Mouse (Mus musculus): ENCODE data around the gene S100a1.
A peak's percentile ranks its signal among the peaks of the same experiment; 100 is the strongest.

Gene S100a1

DNA sequence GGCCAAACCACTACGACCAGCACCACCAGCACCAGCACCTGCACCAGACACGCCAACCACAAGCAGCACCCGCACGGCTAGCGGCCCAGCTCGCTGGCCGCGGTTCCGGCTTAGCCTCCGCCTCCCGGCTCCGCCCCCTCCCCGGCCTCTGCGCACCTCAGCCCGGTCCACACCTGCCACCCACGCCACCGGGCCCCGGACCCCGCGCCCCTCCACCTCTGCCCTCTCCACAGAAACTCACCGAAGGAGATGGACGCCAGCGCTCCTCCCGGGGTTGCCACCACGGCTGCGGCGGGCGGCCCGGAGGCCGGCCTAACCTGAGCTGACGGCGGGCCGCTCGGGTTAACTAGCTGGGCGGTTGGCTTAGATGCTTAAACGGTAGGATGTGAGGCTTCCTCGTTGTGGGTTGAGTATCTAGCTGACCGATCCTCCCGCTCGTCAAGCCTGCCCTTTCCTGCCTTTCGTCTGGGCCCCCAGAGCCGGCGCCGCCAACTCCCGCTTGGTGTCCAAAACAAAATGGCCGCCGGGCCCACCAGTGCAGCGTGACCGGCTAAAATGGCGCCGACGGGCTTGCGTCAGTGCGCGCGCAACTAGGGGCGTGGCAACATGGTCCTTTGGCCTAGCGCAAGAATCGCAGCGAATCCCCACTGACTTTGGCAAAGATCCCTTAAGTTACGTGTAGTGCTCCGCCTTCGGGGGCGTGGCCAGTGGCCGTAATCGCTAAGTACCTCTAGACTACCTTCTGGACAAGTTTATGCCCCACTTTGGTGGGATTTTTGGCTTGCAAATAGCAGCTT, 5.0 kb downstream of the S100a1 start, which contains the start of gene Chtop:
TSS of gene Chtop (minus strand) at position 549 of the 797 bp plus-strand sequence.
- DNase-seq, result peak; percentile 99

DNA sequence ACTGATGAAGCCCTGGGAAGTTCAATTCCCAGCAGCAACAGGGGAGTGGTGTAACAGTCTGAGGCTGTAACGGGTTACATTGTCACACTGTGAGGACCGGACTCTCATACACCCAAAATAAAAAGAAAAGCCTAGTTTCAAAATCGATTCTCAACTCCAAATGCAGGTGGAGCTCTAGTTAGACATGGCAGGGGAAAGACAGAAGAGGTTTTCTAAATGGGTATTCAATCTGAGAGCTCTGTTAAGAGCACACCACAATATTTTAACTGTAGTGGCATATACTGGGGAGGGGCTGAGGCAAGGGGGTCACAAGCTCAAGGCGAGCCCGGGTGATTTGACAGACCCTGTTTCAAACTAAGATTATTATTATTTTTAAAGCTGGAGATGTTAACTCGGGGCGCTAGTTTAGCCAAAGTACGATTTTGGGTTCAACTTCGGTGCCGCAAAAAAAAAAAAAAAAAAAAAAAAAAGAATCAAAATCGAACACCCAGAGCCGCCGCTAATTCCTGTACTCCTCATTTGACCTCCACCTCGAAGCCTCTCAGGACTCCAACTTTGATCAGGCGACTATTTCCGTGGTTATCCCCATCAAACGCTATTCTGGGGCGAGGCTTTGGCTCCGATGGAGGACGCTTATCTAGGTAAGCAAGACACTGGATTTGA, 5.8 kb downstream of the S100a1 start:
- DNase-seq, result no peak

DNA sequence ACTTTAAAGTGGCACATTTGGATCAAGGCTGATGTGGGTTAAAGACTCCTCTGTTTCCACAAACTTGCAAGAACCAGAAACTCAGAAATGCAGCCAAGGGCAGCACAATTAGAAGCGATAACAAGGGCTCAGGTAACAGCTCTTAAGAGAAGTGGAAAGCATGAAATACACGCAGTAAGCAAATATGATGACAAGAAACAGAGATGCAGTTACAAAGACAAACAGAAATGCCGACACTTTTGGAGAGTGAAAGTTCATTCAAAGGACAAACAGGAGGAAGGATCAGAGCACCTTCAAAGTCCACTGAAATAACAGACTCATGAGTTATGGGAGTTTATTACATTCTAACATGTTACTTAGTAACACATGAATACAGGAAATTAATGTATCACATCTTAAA, 7.8 kb downstream of the S100a1 start:
- DNase-seq, result no peak

DNA sequence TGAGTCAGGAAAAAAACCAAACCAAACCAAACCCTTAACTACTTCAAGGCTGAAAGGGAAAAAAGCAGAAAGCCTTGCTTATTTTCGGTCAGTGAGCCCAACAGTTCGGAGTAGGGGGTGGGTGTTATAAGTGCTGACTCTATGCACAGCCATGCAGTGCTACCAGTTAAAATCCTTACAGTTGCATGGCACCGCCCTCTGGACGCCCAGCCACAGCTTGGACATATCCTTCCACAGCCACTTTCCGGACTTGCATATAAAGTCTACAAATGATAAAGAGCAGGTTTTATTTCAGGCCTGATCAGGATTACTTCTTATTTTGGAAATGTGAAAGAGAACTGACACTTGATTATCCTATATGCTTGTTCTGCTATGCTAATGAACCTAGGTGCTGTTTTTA, 9.0 kb downstream of the S100a1 start:
- no peak for DNase-seq

DNA sequence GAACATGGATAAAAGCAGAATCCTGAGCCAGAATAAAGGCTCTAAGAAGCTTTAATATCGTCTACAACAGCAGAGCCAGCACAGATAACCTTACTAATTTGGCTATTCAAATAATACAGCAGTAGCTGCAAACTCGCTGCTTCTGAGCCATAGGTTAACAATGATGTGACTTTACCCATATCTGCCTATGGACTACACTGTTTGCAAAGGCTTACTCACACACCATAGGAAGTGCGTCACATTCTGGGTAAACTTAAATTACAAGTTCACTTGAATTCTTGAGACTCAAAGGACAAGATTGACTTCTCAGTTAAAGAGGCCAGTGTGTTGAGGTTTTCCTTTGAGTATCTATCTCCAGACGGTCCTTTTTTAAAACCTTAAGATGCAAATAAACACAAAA, 10.7 kb downstream of the S100a1 start:
- no peak for DNase-seq

DNA sequence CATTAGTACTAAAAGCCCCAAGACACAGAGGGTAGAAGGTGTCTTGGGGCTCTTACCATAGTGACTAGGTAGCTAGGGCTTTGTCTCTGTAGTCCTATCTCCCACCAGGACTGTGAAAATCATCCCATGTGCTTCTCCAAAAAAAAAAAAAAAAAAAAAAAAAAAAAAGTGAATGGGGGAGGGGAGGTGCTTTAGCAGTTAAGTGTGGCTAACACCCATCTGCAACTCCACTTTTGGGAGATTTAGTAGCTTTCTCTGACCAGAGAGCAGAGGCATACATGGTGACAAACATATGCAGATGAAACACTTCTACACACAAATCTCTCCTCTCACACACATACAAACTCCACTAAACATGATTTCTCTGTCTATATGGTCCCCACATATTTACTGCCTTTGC, 16.6 kb downstream of the S100a1 start:
- DNase-seq, result no peak

DNA sequence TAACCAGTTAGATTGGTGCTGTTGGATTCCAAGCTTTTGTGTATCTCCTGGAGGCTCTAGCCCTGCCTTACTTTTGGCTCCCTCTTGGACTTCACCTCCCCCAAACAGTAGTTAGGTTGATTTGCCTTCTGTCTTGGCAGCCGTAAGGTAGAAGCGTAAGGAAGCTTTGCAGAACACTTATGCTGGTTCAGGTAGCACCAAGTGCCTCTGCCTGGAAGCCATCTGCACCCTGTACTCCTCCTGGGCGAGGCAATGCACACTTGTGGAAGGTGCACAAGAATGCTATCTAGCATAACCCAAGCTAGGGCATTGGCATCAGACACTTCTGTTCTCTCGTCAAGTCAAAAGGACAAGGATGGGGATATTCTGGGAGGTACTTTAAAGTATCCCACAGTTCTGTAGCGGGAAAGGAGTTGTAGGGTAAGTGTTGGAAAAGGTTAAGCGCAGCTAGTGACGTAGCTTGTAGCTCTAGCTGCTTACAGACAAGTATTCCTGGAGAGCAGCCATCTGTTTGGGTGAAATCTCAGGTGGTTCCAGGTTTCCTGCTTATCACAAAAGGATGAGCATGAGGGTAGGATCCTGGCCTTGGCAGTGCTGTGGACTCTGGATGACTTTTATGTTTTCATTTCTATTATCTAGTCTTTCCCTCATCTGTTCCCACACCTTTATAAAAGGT, 18.2 kb downstream of the S100a1 start:
- DNase-seq, result no peak

DNA sequence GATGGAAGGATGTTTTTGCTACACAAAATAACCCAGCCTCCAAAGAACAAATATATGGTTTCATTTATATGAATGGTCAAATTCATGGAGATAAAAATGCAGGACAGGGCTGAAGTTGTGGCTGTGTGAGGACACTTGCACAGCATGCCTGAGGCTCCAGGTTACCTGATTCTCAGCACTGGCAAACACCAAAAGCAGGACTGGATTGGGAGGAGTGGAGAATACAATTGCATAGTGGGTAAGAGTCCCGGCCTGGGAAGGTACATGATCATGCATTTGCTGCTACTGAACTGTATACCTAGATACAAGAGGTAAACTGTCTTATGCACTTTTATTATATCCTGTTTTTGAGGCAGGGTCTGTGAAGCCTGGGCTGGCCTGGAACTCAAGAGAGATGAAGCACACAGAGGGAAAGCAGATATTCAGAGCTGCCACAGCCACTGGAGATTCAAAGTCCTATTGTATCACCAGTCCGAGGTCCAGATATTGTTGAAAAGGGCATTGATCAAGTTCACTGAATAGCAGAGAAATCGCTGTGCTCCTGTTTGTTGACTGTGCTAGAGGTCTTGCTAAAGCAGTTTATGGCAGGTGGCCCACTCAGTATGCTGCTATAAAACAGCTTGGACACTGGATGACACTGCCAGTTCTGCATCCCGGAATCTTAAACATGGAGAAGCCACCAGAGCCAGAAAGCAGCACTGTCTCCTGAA, 20.2 kb downstream of the S100a1 start:
- no peak for DNase-seq

DNA sequence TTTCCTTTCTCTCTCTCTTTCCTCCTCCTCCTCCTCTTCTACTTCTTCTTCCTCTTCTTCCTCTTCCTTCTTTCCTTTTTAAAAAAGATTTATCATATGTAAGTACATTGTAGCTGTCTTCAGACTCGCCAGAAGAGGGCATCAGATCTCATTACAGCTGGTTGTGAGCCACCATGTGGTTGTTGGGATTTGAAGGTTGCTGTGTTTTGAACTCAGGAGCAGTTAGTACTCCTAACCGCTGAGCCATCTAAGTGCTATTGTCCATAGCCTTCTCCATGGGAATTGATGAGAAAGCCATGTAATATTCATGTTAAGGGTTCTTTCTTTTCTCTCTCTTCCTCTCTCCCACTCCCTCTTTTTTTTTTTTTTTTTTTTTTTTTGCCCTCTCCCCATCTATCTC, 22.8 kb downstream of the S100a1 start:
- no peak for DNase-seq

DNA sequence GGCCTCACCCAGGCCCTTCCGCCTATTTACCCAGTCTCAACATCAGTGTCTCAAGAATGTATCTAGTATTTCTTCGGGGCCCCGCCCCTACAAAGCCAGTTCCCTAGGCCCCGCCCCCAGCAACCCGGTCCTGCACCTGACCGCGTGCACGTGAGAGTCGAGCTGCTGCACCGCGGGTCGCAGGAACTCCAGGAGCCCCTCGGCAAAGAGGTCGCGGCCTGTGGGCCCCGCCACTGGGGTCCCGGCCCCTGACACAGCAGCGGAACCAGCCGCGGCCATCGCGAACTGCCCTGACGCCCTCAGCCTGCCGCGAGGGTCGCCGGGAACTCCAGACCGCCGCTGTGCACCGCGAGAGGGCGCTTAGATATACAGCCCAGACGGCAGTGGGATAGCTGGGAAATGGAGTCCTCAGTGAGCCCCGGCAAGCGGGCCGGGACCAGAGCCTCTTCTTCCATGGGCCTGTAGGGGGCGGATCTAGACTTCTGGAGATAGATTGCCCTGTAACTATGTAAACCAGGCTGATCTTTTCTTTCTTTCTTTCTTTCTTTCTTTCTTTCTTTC, 23.4 kb downstream of the S100a1 start, which contains the start of gene Snapin:
TSS of gene Snapin (minus strand) at position 338 of the 561 bp plus-strand sequence.
- peak; percentile 93 for DNase-seq

DNA sequence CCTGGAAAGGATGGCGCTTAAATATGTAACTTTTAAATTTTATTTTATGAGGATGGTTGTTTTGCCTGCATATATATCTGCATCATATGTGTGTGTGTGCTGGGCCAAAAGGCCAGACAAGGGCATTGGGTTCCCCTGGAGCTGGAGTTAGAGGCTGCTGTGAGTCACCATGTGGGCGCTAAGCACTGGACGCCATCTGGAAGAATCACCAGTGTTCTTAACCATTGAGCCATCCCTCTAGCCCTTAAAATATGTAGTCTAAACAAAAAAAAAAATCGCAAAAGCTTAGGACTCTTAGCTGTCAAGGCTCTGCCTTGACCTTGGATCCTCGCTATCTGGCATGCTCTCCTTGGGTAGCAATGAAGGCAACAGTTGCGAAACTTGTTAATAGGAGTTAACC, 25.6 kb downstream of the S100a1 start:
- DNase-seq, result no peak

DNA sequence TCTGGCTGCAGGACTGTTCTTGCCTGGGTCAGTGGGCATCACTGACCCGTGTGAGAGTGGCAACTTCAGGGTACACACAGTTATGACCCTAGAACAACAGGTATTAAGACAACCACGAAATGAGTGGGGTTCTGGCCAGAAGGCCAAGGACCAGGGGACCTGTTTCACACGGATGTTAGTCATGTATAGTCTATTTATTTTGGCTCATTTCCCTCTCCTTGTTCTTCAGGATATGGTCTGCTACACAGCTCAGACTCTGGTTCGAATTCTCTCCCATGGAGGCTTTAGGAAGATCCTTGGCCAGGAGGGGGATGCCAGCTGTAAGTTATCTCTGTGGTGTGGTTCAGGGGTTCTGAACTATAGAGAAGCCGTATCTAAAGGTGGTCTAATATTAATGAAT, 27.2 kb downstream of the S100a1 start:
- DNase-seq, result no peak

DNA sequence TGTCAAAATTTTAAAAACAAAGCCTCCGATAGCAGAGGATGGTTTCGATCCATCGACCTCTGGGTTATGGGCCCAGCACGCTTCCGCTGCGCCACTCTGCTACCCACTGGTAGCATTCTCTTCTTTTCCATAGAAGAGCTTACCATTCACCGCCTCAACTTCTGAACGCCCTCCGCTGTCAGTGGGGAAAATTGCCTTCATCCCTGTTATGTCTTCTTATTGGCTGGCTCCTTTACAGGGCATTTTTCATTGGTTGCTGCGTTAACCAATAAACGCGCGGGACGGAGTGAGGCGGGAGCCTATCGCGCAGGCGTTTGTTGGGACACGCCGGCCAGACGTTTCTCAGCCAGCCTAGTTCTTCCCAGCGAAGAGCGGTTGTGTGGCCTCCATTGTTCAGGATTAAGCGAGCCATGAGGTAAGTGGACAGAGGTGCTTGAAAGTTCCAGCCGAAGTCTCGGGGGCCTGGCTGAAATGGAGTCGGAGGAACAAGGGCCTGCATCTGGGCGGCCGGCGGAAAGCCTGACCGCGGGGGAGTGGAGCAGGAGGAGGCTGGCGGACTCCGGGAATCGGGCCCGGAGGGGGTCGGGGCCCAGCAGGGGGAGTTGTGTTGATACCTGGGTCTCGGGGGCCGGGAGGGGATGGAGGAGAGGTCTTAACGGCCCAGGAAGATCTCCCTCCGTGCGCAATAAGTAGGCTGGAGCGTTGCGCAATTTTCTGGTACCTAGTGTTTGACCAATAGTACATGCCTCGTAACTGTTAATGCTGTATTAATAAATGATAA, 38.2 kb downstream of the S100a1 start, which contains the start of gene Ilf2:
TSS of gene Ilf2 (plus strand) at position 296 of the 781 bp plus-strand sequence.
- peak; percentile 96 for DNase-seq

DNA sequence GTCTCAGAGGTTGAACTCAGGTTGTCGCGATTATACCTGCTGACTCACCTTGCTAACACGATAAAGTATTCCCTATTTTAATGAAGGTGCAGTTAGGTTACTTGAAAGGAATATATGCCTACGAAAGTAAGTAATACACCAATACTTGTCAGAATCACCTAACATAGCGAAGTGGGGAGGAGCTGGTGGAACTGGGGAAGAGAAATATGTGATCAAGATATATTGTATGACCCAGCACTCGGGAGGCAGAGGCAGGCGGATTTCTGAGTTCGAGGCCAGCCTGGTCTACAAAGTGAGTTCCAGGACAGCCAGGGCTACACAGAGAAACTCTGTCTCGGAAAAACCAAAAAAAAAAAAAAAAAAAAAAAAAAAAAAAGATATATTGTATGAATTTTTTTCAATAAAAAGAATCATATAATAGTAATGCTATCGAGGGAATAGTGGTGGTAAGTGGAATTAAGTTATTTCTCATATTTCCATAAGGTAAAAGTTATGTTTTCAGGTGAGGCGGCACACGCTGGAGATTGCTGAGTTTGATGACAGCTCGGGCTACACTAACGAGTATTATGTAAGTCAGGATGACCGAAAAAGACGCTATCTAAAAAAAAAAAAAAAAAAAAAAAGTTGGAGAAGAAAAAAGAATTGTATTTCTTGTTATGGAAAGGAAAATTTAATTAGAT, 38.9 kb downstream of the S100a1 start:
- DNase-seq, result no peak

DNA sequence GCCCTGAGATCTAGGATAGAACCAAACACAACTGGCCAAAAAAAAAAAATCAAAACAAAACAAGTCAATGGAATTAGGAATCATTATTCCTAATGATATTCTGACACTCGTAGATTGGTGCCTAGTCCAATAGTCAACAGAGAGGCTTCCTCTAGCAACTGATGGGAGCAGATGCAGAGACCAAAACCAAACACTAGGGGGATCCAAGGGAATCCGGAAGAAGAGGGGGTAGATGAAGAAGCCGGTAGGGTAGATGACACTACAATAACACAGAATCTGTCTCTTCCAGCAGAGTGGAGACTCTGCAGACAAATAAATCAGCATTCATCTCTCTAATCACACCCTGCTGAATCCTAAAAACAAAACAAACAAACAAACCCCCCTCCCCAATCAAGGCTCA, 42.0 kb downstream of the S100a1 start:
- DNase-seq, result no peak

DNA sequence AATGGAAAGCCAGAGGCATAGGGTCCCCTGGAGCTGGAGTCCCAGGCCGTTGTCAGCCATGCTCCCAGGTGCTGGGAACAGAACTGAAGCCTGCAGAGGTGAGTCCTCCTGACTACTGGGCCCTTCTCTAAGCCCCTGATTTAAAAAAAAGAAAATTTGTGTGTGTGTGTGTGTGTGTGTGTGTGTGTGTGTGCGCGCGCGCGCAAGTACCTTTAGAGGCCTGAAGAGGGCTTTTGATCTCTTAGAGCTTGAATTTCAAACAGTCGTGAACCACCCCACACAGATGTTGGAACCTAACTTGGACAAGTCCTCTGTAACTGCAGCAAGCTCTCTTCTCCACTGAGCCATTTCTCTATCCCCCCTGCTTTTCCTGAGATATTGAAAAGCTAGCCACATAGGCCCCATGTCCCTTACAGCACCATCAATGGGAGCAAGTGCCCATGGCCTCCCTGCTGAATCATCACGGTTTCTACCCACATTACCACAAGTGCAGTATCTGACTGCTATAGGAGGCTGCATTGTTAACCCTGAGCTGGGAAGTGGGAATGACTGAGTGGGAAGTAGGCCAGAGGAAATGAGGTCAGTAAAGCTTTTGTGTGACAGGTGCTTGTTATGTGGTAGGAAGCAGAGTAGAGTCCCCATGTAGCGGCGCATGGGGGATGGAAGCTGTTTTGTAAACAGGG, 46.4 kb downstream of the S100a1 start:
- no peak for DNase-seq

DNA sequence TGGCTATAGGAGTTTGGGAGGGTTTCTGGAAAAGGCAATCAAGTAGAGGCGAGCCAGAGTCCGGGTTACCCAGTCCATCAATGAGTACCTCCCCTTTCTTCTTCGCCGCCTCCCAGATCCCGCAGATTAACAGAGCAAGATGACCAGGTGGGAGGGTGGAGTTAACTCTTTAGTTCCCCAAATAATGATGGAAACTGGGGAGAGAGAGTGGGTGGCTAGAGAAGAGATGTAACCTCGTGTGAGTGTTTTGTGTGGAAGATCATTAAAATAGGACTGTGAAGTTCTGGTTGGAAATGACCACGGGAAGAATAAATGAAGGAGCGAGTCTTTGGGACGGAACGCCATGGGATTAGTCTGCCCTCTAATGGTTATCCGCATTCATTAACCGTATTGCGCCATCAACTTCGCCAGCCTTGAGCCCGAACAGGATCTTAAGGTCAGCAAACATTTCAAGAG, 47.9 kb downstream of the S100a1 start:
- DNase-seq, result peak; percentile 45

DNA sequence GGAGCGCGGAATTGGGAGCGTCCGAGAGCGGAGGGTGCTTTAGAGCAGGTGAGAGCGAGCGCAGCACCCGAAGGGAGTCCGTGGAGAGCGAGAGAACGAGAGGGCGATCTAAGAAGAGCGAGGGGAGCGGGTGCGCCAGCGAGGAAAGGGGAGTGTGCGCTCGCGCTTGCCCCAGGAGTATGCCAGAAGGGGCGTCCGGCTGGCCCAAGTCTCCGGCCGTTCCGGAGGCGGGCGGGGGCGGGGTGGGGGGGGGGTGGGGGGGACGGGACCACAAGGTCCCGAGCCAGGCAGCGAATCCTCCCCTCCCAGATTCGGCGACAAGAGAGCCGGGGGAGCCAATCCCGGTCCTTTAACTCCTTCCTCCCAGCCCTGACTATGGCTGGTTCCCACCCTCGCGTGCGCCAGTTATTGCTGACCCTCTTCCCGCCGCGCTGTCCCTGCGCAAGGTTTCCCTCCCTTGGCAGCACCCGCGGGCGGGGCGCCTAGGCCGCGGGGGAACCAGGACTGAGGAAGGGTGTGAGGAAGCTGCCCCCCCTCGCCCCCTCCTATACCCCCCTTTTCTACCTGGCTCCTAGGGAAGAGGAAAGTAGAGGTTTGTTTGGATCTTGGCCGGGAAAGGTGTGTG, 48.4 kb downstream of the S100a1 start, which contains the start of gene Npr1:
TSS of gene Npr1 (minus strand) at position 181 of the 625 bp plus-strand sequence.
- DNase-seq, result no peak

DNA sequence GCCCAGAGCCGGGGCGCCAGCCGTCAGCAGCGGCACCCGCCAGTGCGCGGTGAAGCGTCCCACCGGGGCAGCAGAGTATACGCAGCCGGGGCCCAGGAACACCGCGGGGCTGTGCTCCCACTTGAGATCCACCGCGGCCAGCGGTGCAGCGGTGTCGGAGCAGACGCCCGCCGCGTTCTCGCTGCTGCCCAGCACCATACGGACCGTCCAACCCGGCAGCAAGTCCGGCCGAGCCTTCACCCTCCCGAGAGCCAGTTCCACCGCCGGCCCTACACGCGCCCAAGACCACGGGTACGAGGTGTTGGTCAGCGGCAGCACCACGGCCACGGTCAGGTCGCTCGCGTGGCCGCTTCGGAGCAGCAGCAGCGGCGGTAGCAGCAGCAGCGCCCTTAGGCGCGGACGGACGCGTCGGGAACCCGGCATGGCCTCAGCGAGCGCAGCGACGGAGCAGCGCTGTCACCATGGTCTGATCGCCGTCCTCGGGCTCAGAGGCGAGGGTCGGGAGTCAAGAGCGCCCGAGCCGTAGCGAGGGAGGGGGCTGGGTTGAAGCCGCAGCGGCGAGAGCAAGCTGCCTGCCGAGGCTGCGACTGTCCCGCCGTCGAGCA, 49.0 kb downstream of the S100a1 start:
- DNase-seq, result no peak

All from right cerebral cortex, postnatal 25 days (tissue).